Mouse (Mus musculus) stomach, postnatal 0 days (tissue): ENCODE data around the gene Plekhg2.
A peak's percentile ranks its signal among the peaks of the same experiment; 100 is the strongest.

Source experiments
- CTCF ChIP-seq: IDR thresholded peaks from 2 replicates; pipeline ENCODE4 v1.5.1; 2016; ENCODE audit warnings: antibody characterized with exemption, low read depth, mild to moderate bottlenecking, moderate library complexity
- EP300 ChIP-seq: optimal IDR thresholded peaks from 2 replicates; pipeline ENCODE3; 2016; ENCODE audit warnings: antibody characterized with exemption

- TF ChIP-seq CTCF: peak; percentile 75
- no peak for TF ChIP-seq EP300
Measured at GRCm38 (mm10) chr7:28372251-28373108, at the start of gene Plekhg2.
